Mouse (Mus musculus) monocyte, adult 5-6 weeks (primary cell): ENCODE measurements around the gene Kcna3. TPM values are rescaled to one million over a fixed set of nuclear protein-coding genes. Genes with fewer than 3 reads are reported as not detected.
A peak's percentile ranks its signal among the peaks of the same experiment; 100 is the strongest.

Source experiments
- ATAC-seq: fragments of 153-309, 156-312 bp; replicated peaks from 2 replicates; pipeline ENCODE4 v1.8.0; 2017; ENCODE audit warnings: mild to moderate bottlenecking; ENCODE audit not compliant: low TSS enrichment, insufficient number of reproducible peaks, severe bottlenecking, poor library complexity, low FRiP score
- total RNA-seq: library from RNA; stranded (forward); fragments of 200-1000, 200-491, 200-594 nt; gene quantifications from 3 replicates; pipeline ENCODE4 v1.2.3, GENCODE M21; 2017

Gene Kcna3
- total RNA-seq, result 5.3 to 23.6 TPM (median 8.3 TPM) in 3 replicates

GRCm38 (mm10) chr3:107035521-107036457, at the start of gene Kcna3:
Gene Kcna3 (plus strand): TSS chr3:107036169.
- 0 out of 2 replicates have a peak, but pooled peaks have one; percentile 20 for ATAC-seq

- no peak for ATAC-seq
These were observed 44.6 kb upstream of the Kcna3 start for GRCm38 (mm10) chr3:106991334-106991733.

GRCm38 (mm10) chr3:106995347-106995746, 40.6 kb upstream of the Kcna3 start:
- no peak for ATAC-seq

- ATAC-seq, result peak; percentile 95
These were observed 39.8 kb upstream of the Kcna3 start for GRCm38 (mm10) chr3:106996186-106996585.

- no peak for ATAC-seq
These were observed 37.6 kb upstream of the Kcna3 start for GRCm38 (mm10) chr3:106998370-106998769.

GRCm38 (mm10) chr3:107000165-107000564, 35.8 kb upstream of the Kcna3 start:
- no peak for ATAC-seq

GRCm38 (mm10) chr3:107002249-107003123, 33.5 kb upstream of the Kcna3 start:
- no peak for ATAC-seq

- ATAC-seq, result no peak
These were observed 26.5 kb upstream of the Kcna3 start for GRCm38 (mm10) chr3:107009329-107010076.

- no peak for ATAC-seq
These were observed 17.7 kb upstream of the Kcna3 start for GRCm38 (mm10) chr3:107018286-107018685.

- no peak for ATAC-seq
These were observed 4.4 kb upstream of the Kcna3 start for GRCm38 (mm10) chr3:107031547-107031946.

GRCm38 (mm10) chr3:107034776-107035175, 1.2 kb upstream of the Kcna3 start:
- ATAC-seq, result no peak

GRCm38 (mm10) chr3:107036458-107037039, 580 bp downstream of the Kcna3 start:
- peak; percentile 14; the same call in 1 of the 2 replicates for ATAC-seq

GRCm38 (mm10) chr3:107037105-107037504, 1.1 kb downstream of the Kcna3 start:
- no peak for ATAC-seq

GRCm38 (mm10) chr3:107037536-107038155, 1.7 kb downstream of the Kcna3 start:
- no peak for ATAC-seq

- peak; percentile 77 for ATAC-seq
These were observed 2.2 kb downstream of the Kcna3 start for GRCm38 (mm10) chr3:107038156-107038536.

GRCm38 (mm10) chr3:107038661-107039223, 2.8 kb downstream of the Kcna3 start:
- no peak for ATAC-seq

GRCm38 (mm10) chr3:107039306-107039705, 3.3 kb downstream of the Kcna3 start:
- no peak for ATAC-seq

- ATAC-seq, result no peak
These were observed 4.4 kb downstream of the Kcna3 start for GRCm38 (mm10) chr3:107040408-107040807.
